Mouse (Mus musculus): ENCODE measurements around the gene Vmn2r56. TPM values are rescaled to one million over a fixed set of nuclear protein-coding genes. Genes with fewer than 3 reads are reported as not detected.

The Vmn2r56 gene
- polyA plus RNA-seq, 1 experiment, result not detected

Other genes starting within 250 kb of the Vmn2r56 start
- gene 2900092C05Rik, start 222.5 kb downstream of the Vmn2r56 start, polyA plus RNA-seq (2011; ENCODE audit: insufficient read depth, insufficient read length, low replicate concordance, missing spikeins), result not detected in 2 replicates
- 0.05 and 0.07 TPM in 2 replicates for gene Vmn2r53, start 126.2 kb downstream of the Vmn2r56 start, polyA plus RNA-seq (2011; ENCODE audit: insufficient read depth, insufficient read length, low replicate concordance, missing spikeins)
- gene Vmn2r54, start 94.7 kb downstream of the Vmn2r56 start, polyA plus RNA-seq (2011; ENCODE audit: insufficient read depth, insufficient read length, low replicate concordance, missing spikeins), result not detected in 2 replicates
- gene Vmn2r55, start 50.0 kb downstream of the Vmn2r56 start, polyA plus RNA-seq (2011; ENCODE audit: insufficient read depth, insufficient read length, low replicate concordance, missing spikeins), result not detected in 2 replicates
- gene Zscan18, start 68.6 kb upstream of the Vmn2r56 start, polyA plus RNA-seq (2011; ENCODE audit: insufficient read depth, insufficient read length, low replicate concordance, missing spikeins), result 0.27 and 1.2 TPM in 2 replicates
- gene Zfp329, start 83.9 kb upstream of the Vmn2r56 start, polyA plus RNA-seq (2011; ENCODE audit: insufficient read depth, insufficient read length, low replicate concordance, missing spikeins), result 3.4 and 11.5 TPM in 2 replicates
- 14.6 and 24.9 TPM in 2 replicates for gene Zfp110, start 99.8 kb upstream of the Vmn2r56 start, polyA plus RNA-seq (2011; ENCODE audit: insufficient read depth, insufficient read length, low replicate concordance, missing spikeins)
- 0.65 TPM in 1 of 2 replicates, not detected in the other for gene Zfp128, start 146.2 kb upstream of the Vmn2r56 start, polyA plus RNA-seq (2011; ENCODE audit: insufficient read depth, insufficient read length, low replicate concordance, missing spikeins)
- 2.3 and 2.6 TPM in 2 replicates for gene Zscan22, start 162.8 kb upstream of the Vmn2r56 start, polyA plus RNA-seq (2011; ENCODE audit: insufficient read depth, insufficient read length, low replicate concordance, missing spikeins)
- gene Rps5, start 187.3 kb upstream of the Vmn2r56 start, polyA plus RNA-seq (2011; ENCODE audit: insufficient read depth, insufficient read length, low replicate concordance, missing spikeins), result 895 and 1,171 TPM in 2 replicates
- gene Rnf225, start 192.4 kb upstream of the Vmn2r56 start, polyA plus RNA-seq (2011; ENCODE audit: insufficient read depth, insufficient read length, low replicate concordance, missing spikeins), result 0.47 and 0.74 TPM in 2 replicates
- 0.70 and 0.80 TPM in 2 replicates for gene Zfp324, start 230.8 kb upstream of the Vmn2r56 start, polyA plus RNA-seq (2011; ENCODE audit: insufficient read depth, insufficient read length, low replicate concordance, missing spikeins)
- 2.3 and 4.4 TPM in 2 replicates for gene Zfp446, start 242.8 kb upstream of the Vmn2r56 start, polyA plus RNA-seq (2011; ENCODE audit: insufficient read depth, insufficient read length, low replicate concordance, missing spikeins)

Data from bone marrow, adult 2 months (tissue).